Mouse (Mus musculus) right cerebral cortex, adult 2 months (tissue): ENCODE results near the gene Il25.
A peak's percentile ranks its signal among the peaks of the same experiment; 100 is the strongest.
"Not testable (repeated sequence)": the region's sequence is repeated elsewhere in the genome, so short reads cannot be mapped to it uniquely, and the experiment has no call there.

Experiments used
- DNase-seq, 2 experiments: peaks; one replicate each; pipeline ENCODE4 v3.0.0; 2021 to 2022; ENCODE audit warnings: low spot score in 2 of 2

The Il25 gene

GRCm38 (mm10) chr14:54926401-54927158, 5.9 kb upstream of the Il25 start:
- no peak for DNase-seq

GRCm38 (mm10) chr14:54927296-54927695, 5.2 kb upstream of the Il25 start:
- DNase-seq: no peak

GRCm38 (mm10) chr14:54929801-54930200, 2.7 kb upstream of the Il25 start:
- DNase-seq: no peak

- DNase-seq: no peak
These were observed 2.1 kb upstream of the Il25 start for GRCm38 (mm10) chr14:54930431-54930830.

GRCm38 (mm10) chr14:54935904-54936830, 3.7 kb downstream of the Il25 start, which contains the start of gene Cmtm5:
Gene Cmtm5, plus strand, starts transcription at chr14:54936261.
- DNase-seq: peak; percentile 38 to 51

GRCm38 (mm10) chr14:54936831-54937160, 4.3 kb downstream of the Il25 start:
- no peak for DNase-seq

- DNase-seq: no peak
These were observed 5.1 kb downstream of the Il25 start for GRCm38 (mm10) chr14:54937361-54938182.

GRCm38 (mm10) chr14:54938431-54939219, 6.1 kb downstream of the Il25 start:
- no peak for DNase-seq

GRCm38 (mm10) chr14:54939434-54940175, 7.1 kb downstream of the Il25 start:
- peak; percentile 50 to 59 for DNase-seq

GRCm38 (mm10) chr14:54940176-54940530, 7.7 kb downstream of the Il25 start:
- DNase-seq: no peak

- no peak for DNase-seq
These were observed 8.8 kb downstream of the Il25 start for GRCm38 (mm10) chr14:54941024-54941978.

GRCm38 (mm10) chr14:54942479-54942878, 10.0 kb downstream of the Il25 start:
- no peak for DNase-seq

GRCm38 (mm10) chr14:54943971-54944370, 11.5 kb downstream of the Il25 start:
- DNase-seq: no peak

GRCm38 (mm10) chr14:54944939-54945338, 12.4 kb downstream of the Il25 start:
- DNase-seq: no peak

GRCm38 (mm10) chr14:54945975-54946704, 13.6 kb downstream of the Il25 start:
- no peak for DNase-seq

GRCm38 (mm10) chr14:54947008-54947407, 14.5 kb downstream of the Il25 start:
- DNase-seq: not testable (repeated sequence)

GRCm38 (mm10) chr14:54948781-54949180, 16.3 kb downstream of the Il25 start:
- no peak for DNase-seq

GRCm38 (mm10) chr14:54950493-54950892, 18.0 kb downstream of the Il25 start:
- no peak for DNase-seq

GRCm38 (mm10) chr14:54951587-54951986, 19.1 kb downstream of the Il25 start:
- DNase-seq: no peak
